Mouse (Mus musculus) limb, embryonic 14.5 days (tissue): Measurements from ENCODE around the gene Nifk. TPM values are rescaled to one million over a fixed set of nuclear protein-coding genes. Genes with fewer than 3 reads are reported as not detected.

Experiments used
- ATAC-seq: fragments of 200-750 bp; cut with Nextera tagmentation; 2 replicates; pipeline ENCODE4 v1.8.0; 2017; ENCODE audit warnings: low read depth, moderate number of reproducible peaks, moderate TSS enrichment; ENCODE audit not compliant: low FRiP score
- DNase-seq: peaks from one replicate; pipeline ENCODE4 v3.0.0-alpha.2; 2015; ENCODE audit warnings: low spot score
- H3K27ac ChIP-seq: fragments of 300-500 bp; sonication (generic); replicated peaks from 2 replicates; pipeline ENCODE4 v1.5.1; 2014; ENCODE audit warnings: low read depth, mild to moderate bottlenecking, low read length, moderate library complexity, mixed read lengths
- H3K27me3 ChIP-seq: fragments of 300-500 bp; sonication (generic); 2 replicates; pipeline ENCODE4 v1.6.1; 2014; ENCODE audit warnings: low read length, mixed read lengths; ENCODE audit not compliant: control insufficient read depth, insufficient read depth
- H3K36me3 ChIP-seq: fragments of 300-500 bp; sonication (generic); 2 replicates; pipeline ENCODE4 v1.6.1; 2014; ENCODE audit warnings: mild to moderate bottlenecking, low read length, moderate library complexity, mixed read lengths; ENCODE audit not compliant: control insufficient read depth, insufficient read depth
- H3K4me1 ChIP-seq: fragments of 300-500 bp; sonication (generic); 2 replicates; pipeline ENCODE4 v1.6.1; 2014; ENCODE audit warnings: antibody characterized with exemption, low read length, mixed read lengths; ENCODE audit not compliant: control insufficient read depth, insufficient read depth
- H3K4me2 ChIP-seq: fragments of 300-500 bp; sonication (generic); replicated peaks from 2 replicates; pipeline ENCODE4 v1.6.1; 2014; ENCODE audit warnings: low read depth, mild to moderate bottlenecking, low read length, moderate library complexity; ENCODE audit not compliant: severe bottlenecking
- H3K4me3 ChIP-seq: fragments of 300-500 bp; sonication (generic); replicated peaks from 2 replicates; pipeline ENCODE4 v1.5.1; 2014; ENCODE audit warnings: low read length
- H3K9ac ChIP-seq: fragments of 300-500 bp; sonication (generic); 2 replicates; pipeline ENCODE4 v1.6.1; 2014; ENCODE audit warnings: mild to moderate bottlenecking, low read depth, low read length, moderate library complexity; ENCODE audit not compliant: severe bottlenecking
- H3K9me3 ChIP-seq: fragments of 300-500 bp; sonication (generic); 2 replicates; pipeline ENCODE4 v1.6.1; 2016; ENCODE audit warnings: low read length; ENCODE audit not compliant: control insufficient read depth
- POLR2A ChIP-seq: fragments of 200-500 bp; IDR thresholded peaks from 2 replicates; pipeline ENCODE4 v1.8.0; 2012; ENCODE audit warnings: inconsistent platforms, mild to moderate bottlenecking, moderate library complexity, borderline replicate concordance; ENCODE audit not compliant: insufficient read depth, insufficient read length; ENCODE audit errors: extremely low read depth
- WGBS: fragments of 180-500 bp; shearing (Covaris S2); extraction: QIAGEN DNeasy Blood & Tissue Kit; methylation state at CpG from one replicate; pipeline ENCODE4 v1.1.7; 2014; 5-methylcytosine and 5-hydroxymethylcytosine counted together
- polyA plus RNA-seq, 2 experiments: library from polyadenylated mRNA; depleted of rRNA in 1 of 2; stranded (reverse) in 1 of 2; unstranded in 1 of 2; fragments of >200 nt; fragmentation: Nextera tagmentation in 1 of 2; extraction: Ambion mirVana in 1 of 2; gene quantifications; 2 replicates each; pipeline versions ENCODE4 v1.2.1 to v1.2.3; 2012 to 2014

The Nifk gene
- polyA plus RNA-seq, 2 experiments, result 44.9 to 87.3 TPM

GRCm38 (mm10) chr1:118359071-118359761 is 37.6 kb downstream of the Nifk start:
- Histone ChIP-seq H3K4me3 (no peak overlapping the region), H3K4me2 (no peak overlapping the region), H3K9ac (no peak overlapping the region), H3K4me1 (no peaks in the 10 kb centered on the region), H3K27ac (no peak overlapping the region), H3K36me3 (no peaks in the 10 kb centered on the region), H3K27me3 (no peaks in the 10 kb centered on the region), H3K9me3 (no peaks in the 10 kb centered on the region)
- DNase-seq, result peak; percentile 33
- no peak for TF ChIP-seq POLR2A
- no peak for ATAC-seq
- WGBS, result 64% methylated on average over 6 of the region's 6 CpGs

DNA sequence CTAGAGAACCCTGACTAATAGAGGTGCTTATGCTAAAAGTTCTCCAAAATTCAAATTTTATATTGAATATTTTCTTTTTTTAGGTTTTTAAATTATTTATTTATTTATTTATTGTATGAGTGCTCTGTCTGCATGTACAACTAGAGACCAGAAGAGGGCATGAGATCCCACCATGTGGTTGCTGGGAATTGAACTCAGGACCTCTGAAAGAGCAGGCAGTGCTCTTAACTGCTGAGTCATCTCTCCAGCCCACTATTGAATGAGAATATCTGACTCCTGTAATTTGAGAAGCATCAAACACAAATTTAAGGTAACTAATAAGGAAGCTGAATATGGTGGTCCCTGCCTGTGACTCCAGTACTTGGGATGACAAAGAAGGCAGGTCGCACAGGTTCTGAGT is 46.3 kb downstream of the Nifk start:
- Histone ChIP-seq H3K27me3 (no peaks in the 10 kb centered on the region), H3K9ac (no peak overlapping the region), H3K36me3 (no peaks in the 10 kb centered on the region), H3K27ac (no peak overlapping the region), H3K4me2 (no peak overlapping the region), H3K9me3 (no peaks in the 10 kb centered on the region), H3K4me3 (no peak overlapping the region), H3K4me1 (no peaks in the 10 kb centered on the region)
- TF ChIP-seq POLR2A, result no peak
- ATAC-seq (no peak), DNase-seq (no peak)
- 97% methylated on average over 1 of the region's 1 CpGs for WGBS

DNA sequence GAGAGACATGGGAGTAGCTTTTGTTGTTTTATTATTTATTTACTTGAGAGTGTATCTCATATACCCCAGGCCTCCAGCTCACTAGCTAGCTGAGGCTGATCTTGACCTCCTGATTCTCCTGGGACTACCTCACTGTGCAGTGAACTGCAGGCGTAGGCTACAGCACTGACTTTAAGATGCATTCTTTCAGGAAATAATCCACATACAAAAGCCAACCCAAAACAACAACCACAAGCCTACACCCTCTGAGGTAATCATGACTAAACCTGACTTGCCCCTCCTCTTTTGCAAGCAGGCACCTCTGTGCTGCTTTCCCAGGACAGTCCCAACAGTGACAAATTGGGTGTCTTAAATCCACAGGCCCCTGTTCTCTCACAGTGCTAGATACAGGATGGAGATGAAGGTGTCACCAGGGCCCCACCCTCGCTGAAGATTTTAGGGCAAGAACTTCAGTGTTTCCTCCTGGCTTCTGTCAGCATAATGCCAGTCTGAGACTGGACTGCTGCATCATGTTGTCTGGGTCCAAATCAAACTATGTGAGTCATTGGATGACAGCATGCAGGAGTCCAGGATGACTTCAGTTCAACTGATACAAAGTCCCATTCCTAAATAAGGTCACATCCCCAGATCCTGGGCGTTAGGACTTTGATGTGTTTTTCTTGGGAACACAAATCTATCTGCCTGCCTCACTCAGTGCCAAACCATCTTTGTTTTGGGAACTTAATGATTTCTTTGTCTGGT is 47.3 kb downstream of the Nifk start:
- no peaks in the 10 kb centered on the region for H3K27me3 ChIP-seq
- WGBS, result 64% methylated on average over 3 of the region's 3 CpGs
- TF ChIP-seq POLR2A, result no peak
- no peak overlapping the region for H3K9ac ChIP-seq
- no peaks in the 10 kb centered on the region for H3K36me3 ChIP-seq
- no peak overlapping the region for H3K4me3 ChIP-seq
- ATAC-seq, result no peak
- no peak for DNase-seq
- H3K9me3 ChIP-seq, result no peaks in the 10 kb centered on the region
- H3K4me1 ChIP-seq, result no peaks in the 10 kb centered on the region
- H3K27ac ChIP-seq, result no peak overlapping the region
- H3K4me2 ChIP-seq, result no peak overlapping the region

GRCm38 (mm10) chr1:118377784-118378183 is 56.1 kb downstream of the Nifk start:
- H3K27ac ChIP-seq, result no peak overlapping the region
- no peak overlapping the region for H3K4me3 ChIP-seq
- 35% methylated on average over 5 of the region's 5 CpGs for WGBS
- no peaks in the 10 kb centered on the region for H3K27me3 ChIP-seq
- H3K4me2 ChIP-seq, result no peak overlapping the region
- no peaks in the 10 kb centered on the region for H3K9me3 ChIP-seq
- no peak overlapping the region for H3K9ac ChIP-seq
- H3K36me3 ChIP-seq, result no peaks in the 10 kb centered on the region
- ATAC-seq (no peak), DNase-seq (no peak)
- no peak for TF ChIP-seq POLR2A
- no peaks in the 10 kb centered on the region for H3K4me1 ChIP-seq

GRCm38 (mm10) chr1:118380105-118380786 is 58.6 kb downstream of the Nifk start:
- TF ChIP-seq POLR2A, result no peak
- H3K27me3 ChIP-seq, result no peaks in the 10 kb centered on the region
- H3K4me2 ChIP-seq, result no peak overlapping the region
- 67% methylated on average over 8 of the region's 8 CpGs for WGBS
- DNase-seq (no peak), ATAC-seq (no peak)
- no peak overlapping the region for H3K27ac ChIP-seq
- H3K4me1 ChIP-seq, result no peaks in the 10 kb centered on the region
- H3K36me3 ChIP-seq, result no peaks in the 10 kb centered on the region
- no peak overlapping the region for H3K9ac ChIP-seq
- H3K4me3 ChIP-seq, result no peak overlapping the region
- no peaks in the 10 kb centered on the region for H3K9me3 ChIP-seq

Other genes with a start within 250 kb of the Nifk start
- not detected in 2 replicates for gene Gm29106, start 145.3 kb upstream of the Nifk start, polyA plus RNA-seq (2012; rRNA removed)
- gene Gm29106, start 145.3 kb upstream of the Nifk start, polyA plus RNA-seq (2014; fragmentation: Nextera tagmentation; extraction: Ambion mirVana), result 0.12 and 0.17 TPM in 2 replicates
- 82.3 and 101 TPM in 2 replicates for gene Tsn, start 10.1 kb upstream of the Nifk start, polyA plus RNA-seq (2012; rRNA removed)
- gene Tsn, start 10.1 kb upstream of the Nifk start, polyA plus RNA-seq (2014; fragmentation: Nextera tagmentation; extraction: Ambion mirVana), result 290 and 307 TPM in 2 replicates
- gene Clasp1, start 67.2 kb downstream of the Nifk start, polyA plus RNA-seq (2012; rRNA removed), result 48.5 and 50.5 TPM in 2 replicates
- gene Clasp1, start 67.2 kb downstream of the Nifk start, polyA plus RNA-seq (2014; fragmentation: Nextera tagmentation; extraction: Ambion mirVana), result 47.8 and 53.3 TPM in 2 replicates